ENCODE assay signal across 21 mouse cellular contexts in genomic region chr4:117487471-117487870, GRCm38 (mm10).
"Had no signal": no experiment of that assay in that cellular context is flagged by ENCODE, and none has a peak within 500 bp of the region (broad histone marks: within the 10 kb centered on the region; RNA-seq: fewer than 3 reads in every experiment).

No protein-coding gene starts in this region.

- H3K4me2 ChIP-seq: limb, embryonic 12.5 days; limb, embryonic 15.5 days; liver, embryonic 11.5 days; lung, embryonic 14.5 days; midbrain, embryonic 12.5 days; stomach, embryonic 15.5 days had no signal

- H3K9ac ChIP-seq: limb, embryonic 12.5 days; limb, embryonic 15.5 days; liver, embryonic 14.5 days; liver, postnatal 0 days; lung, embryonic 14.5 days; midbrain, embryonic 12.5 days; neural tube, embryonic 12.5 days; stomach, embryonic 15.5 days had no signal

- H3K9me3 ChIP-seq: limb, embryonic 12.5 days; limb, embryonic 15.5 days; midbrain, embryonic 12.5 days; neural tube, embryonic 12.5 days; stomach, embryonic 15.5 days had no signal

- ATAC-seq: intestine, embryonic 16.5 days; liver, postnatal 0 days; lung, postnatal 0 days had no signal

- H3K4me3 ChIP-seq: limb, embryonic 12.5 days; limb, embryonic 15.5 days; megakaryocyte, embryonic 14.5 days; midbrain, embryonic 12.5 days; neural tube, embryonic 12.5 days; stomach, embryonic 15.5 days had no signal

- H3K36me3 ChIP-seq: limb, embryonic 15.5 days; midbrain, embryonic 12.5 days; neural tube, embryonic 12.5 days; stomach, embryonic 15.5 days had no signal

- H3K27ac ChIP-seq: limb, embryonic 12.5 days; limb, embryonic 15.5 days; liver, embryonic 14.5 days; midbrain, embryonic 12.5 days; neural tube, embryonic 12.5 days; stomach, embryonic 15.5 days had no signal

- DNase-seq: kidney, adult 18-20 months; kidney, adult 9 months; kidney, postnatal 14 days; kidney, postnatal 4 days; liver, postnatal 0 days; lung, embryonic 14.5 days; lung, postnatal 36 days; retina, postnatal 1 day; right cerebral cortex, postnatal 25 days; spleen, adult 18-20 months; thymus, postnatal 36 days had no signal
